Mouse (Mus musculus) liver, postnatal 0 days (tissue): ENCODE data around the gene Kirrel3.

ENCODE experiments used
- CTCF ChIP-seq: sonication (generic); IDR thresholded peaks from 2 replicates; pipeline ENCODE4 v1.5.1; 2016; ENCODE audit warnings: antibody characterized with exemption, low read depth
- EP300 ChIP-seq: IDR thresholded peaks from 2 replicates; pipeline ENCODE4 v1.6.1; 2016; ENCODE audit warnings: antibody characterized with exemption, low read depth, mild to moderate bottlenecking

DNA sequence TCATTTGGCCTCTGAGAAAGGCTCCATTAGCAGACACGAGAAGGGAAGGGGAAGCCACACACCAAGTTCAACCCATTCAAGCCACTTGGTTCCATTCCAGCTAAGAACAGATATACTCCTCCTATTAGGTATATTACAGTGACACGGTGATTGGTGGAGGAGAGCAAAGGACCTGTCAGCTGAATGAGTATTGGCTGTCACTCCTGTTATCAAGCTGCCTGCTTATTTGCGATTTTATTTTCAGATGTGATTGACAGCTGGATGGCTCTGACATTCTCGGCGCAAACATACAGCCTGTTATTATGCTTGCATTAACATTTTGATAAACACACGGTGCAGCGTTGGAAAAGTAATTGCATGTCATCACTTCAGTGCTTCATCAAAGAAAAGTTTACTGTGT, 118.1 kb downstream of the Kirrel3 start:
- TF ChIP-seq CTCF = no peak
- TF ChIP-seq EP300 = no peak
